In genomic region chr5:21413322-21413721, GRCm38 (mm10) we compare ENCODE assay signal across 28 mouse cellular contexts. TPM values are rescaled to one million over a fixed set of nuclear protein-coding genes. Genes with fewer than 3 reads are reported as not detected.
DNase-seq lines count a peak whose midpoint lies in the region; ATAC-seq and TF ChIP-seq lines count a peak whose summit lies in the region.
"Had no signal": no experiment of that assay in that cellular context is flagged by ENCODE, and none has a peak within 500 bp of the region (broad histone marks: within the 10 kb centered on the region; RNA-seq: fewer than 3 reads in every experiment).

No protein-coding gene starts in this region.

- no peak overlapping the region for H3K4me2 ChIP-seq in CH12.LX (ENCODE audit: insufficient read depth, low read depth, poor library complexity, severe bottlenecking)
- no peak overlapping the region for H3K4me2 ChIP-seq in intestine, embryonic 15.5 days (replicated peaks)
- H3K4me2 ChIP-seq: embryonic facial prominence, embryonic 13.5 days; embryonic facial prominence, embryonic 15.5 days; forebrain, embryonic 12.5 days had no signal

- dilution Hi-C loops in CH12.LX (cut with MboI; ENCODE audit: extremely low pct_ligation_motif_present, extremely low pct_unique_long_range_greater_than_20kb, low sequenced_read_pairs), result no loop called here

- ATAC-seq in intestine, embryonic 15.5 days, result no peak
- ATAC-seq: activated CD4-positive, CD25-positive, alpha-beta regulatory T cell, adult 4 months; CD4-positive, CD25-positive, alpha-beta regulatory T cell, adult 4 months; forebrain, embryonic 14.5 days; forebrain, embryonic 16.5 days; Patski had no signal

- DNase-seq in 416B (ENCODE audit: low read depth) (peak; percentile 68), CH12.LX (ENCODE audit: extremely low read depth) (no peak)
- no peak for DNase-seq in kidney, adult 2 months
- DNase-seq in cerebellum, postnatal 10 days, result no peak
- DNase-seq: adrenal gland, adult 8-10 months; adrenal gland, postnatal 25 days; B cell, adult 2 months; cerebellum, adult 11-12 months; cerebellum, adult 2 months; cerebellum, adult 9-10 months; cerebellum, postnatal 14 days; cerebellum, postnatal 36 days; embryo, embryonic 11 days had no signal

- H3K4me1 ChIP-seq in CH12.LX (ENCODE audit: control insufficient read depth in 1 of 2, insufficient read depth in 2 of 2), result peaks cover 25 to 42% of the 10 kb centered on the region in 2 experiments
- peaks cover 8% of the 10 kb centered on the region for H3K4me1 ChIP-seq in bone marrow, adult 2 months (ENCODE audit: control insufficient read depth, insufficient read depth, low read length)
- no peaks in the 10 kb centered on the region for H3K4me1 ChIP-seq in kidney, adult 2 months (ENCODE audit: control insufficient read depth, insufficient read depth, low read length)
- no peaks in the 10 kb centered on the region for H3K4me1 ChIP-seq in intestine, embryonic 15.5 days (replicated peaks)
- H3K4me1 ChIP-seq: embryonic facial prominence, embryonic 13.5 days; embryonic facial prominence, embryonic 15.5 days; forebrain, embryonic 10.5 days; forebrain, embryonic 12.5 days had no signal

- H3K79me2 ChIP-seq in CH12.LX (replicated peaks; ENCODE audit: control insufficient read depth, extremely low read depth, insufficient read depth, poor library complexity, severe bottlenecking), result no peaks in the 10 kb centered on the region

- peak overlapping the region; percentile 91 for H3K27ac ChIP-seq in CH12.LX (ENCODE audit: insufficient read depth, low read depth)
- H3K27ac ChIP-seq in bone marrow, adult 2 months (ENCODE audit: control insufficient read depth, insufficient read depth, low read depth, low read length, poor library complexity), result peak overlapping the region; percentile 17; the same call in 1 of the 2 replicates
- no peak overlapping the region for H3K27ac ChIP-seq in kidney, adult 2 months (ENCODE audit: insufficient read depth, low read depth, low read length)
- H3K27ac ChIP-seq in intestine, embryonic 15.5 days, result no peak overlapping the region
- H3K27ac ChIP-seq: embryonic facial prominence, embryonic 13.5 days; embryonic facial prominence, embryonic 15.5 days; forebrain, embryonic 10.5 days; forebrain, embryonic 12.5 days had no signal

- TF ChIP-seq POLR2A in CH12.LX (IDR thresholded peaks at IDR 0.05; ENCODE audit: low read depth, low read length), result no peak
- TF ChIP-seq POLR2A in bone marrow, adult 2 months (IDR thresholded peaks at IDR 0.05; ENCODE audit: borderline replicate concordance, control insufficient read depth, low read depth, low read length), result no peak
- TF ChIP-seq POLR2A in kidney, adult 2 months (IDR thresholded peaks at IDR 0.05; ENCODE audit: low read depth, low read length), result no peak

- no peak for TF ChIP-seq EP300 in CH12.LX (IDR thresholded peaks at IDR 0.05; ENCODE audit: low read length)

- 68% methylated on average over 3 of the region's 3 CpGs for WGBS in bone marrow, adult 2 months
- WGBS in kidney, adult 2 months, result 93% methylated on average over 3 of the region's 3 CpGs
- WGBS in intestine, embryonic 15.5 days, result 95% methylated on average over 3 of the region's 3 CpGs

- TF ChIP-seq RAD21 in CH12.LX (IDR thresholded peaks at IDR 0.05; ENCODE audit: low read depth, low read length), result no peak

- in situ Hi-C loops in CH12.LX (cut with MboI; ENCODE audit: low pct_ligation_motif_present, low pct_unique_long_range_greater_than_20kb, low sequenced_read_pairs), result loop anchor here (25.0 kb wide), 1 partner anchor 376 kb away; no protein-coding TSS in a partner anchor

- no peak for TF ChIP-seq CTCF in CH12.LX (conservative IDR thresholded peaks at IDR 0.05 in 1 of 2, IDR thresholded peaks at IDR 0.05 in 1 of 2; ENCODE audit: low read depth in 2 of 2, low read length in 2 of 2)
- TF ChIP-seq CTCF in bone marrow, adult 2 months (IDR thresholded peaks at IDR 0.05; ENCODE audit: control insufficient read depth, insufficient read depth, low read length), result no peak
- no peak for TF ChIP-seq CTCF in kidney, adult 2 months (conservative IDR thresholded peaks at IDR 0.05; ENCODE audit: insufficient read depth, insufficient read length, low read depth, low read length)

- H3K27me3 ChIP-seq in CH12.LX (replicated peaks), result no peaks in the 10 kb centered on the region
- H3K27me3 ChIP-seq in kidney, adult 2 months (replicated peaks; ENCODE audit: control insufficient read depth, insufficient read depth, low read length), result no peaks in the 10 kb centered on the region
- H3K27me3 ChIP-seq in intestine, embryonic 15.5 days (replicated peaks), result no peaks in the 10 kb centered on the region
- H3K27me3 ChIP-seq: embryonic facial prominence, embryonic 13.5 days; embryonic facial prominence, embryonic 15.5 days; forebrain, embryonic 12.5 days had no signal

- no peak overlapping the region for H3K9ac ChIP-seq in CH12.LX (ENCODE audit: insufficient read depth, low read depth)
- H3K9ac ChIP-seq in intestine, embryonic 15.5 days, result no peak overlapping the region
- H3K9ac ChIP-seq: embryonic facial prominence, embryonic 13.5 days; embryonic facial prominence, embryonic 15.5 days; forebrain, embryonic 12.5 days had no signal

- H3K36me3 ChIP-seq in CH12.LX (replicated peaks in 1 of 2; ENCODE audit: control insufficient read depth in 1 of 2, insufficient read depth in 1 of 2, low read length in 1 of 2), result no peaks in the 10 kb centered on the region
- no peaks in the 10 kb centered on the region for H3K36me3 ChIP-seq in kidney, adult 2 months (ENCODE audit: control insufficient read depth, insufficient read depth, low read length)
- no peaks in the 10 kb centered on the region for H3K36me3 ChIP-seq in intestine, embryonic 15.5 days
- H3K36me3 ChIP-seq: embryonic facial prominence, embryonic 13.5 days; embryonic facial prominence, embryonic 15.5 days; forebrain, embryonic 10.5 days; forebrain, embryonic 12.5 days had no signal

- no peak overlapping the region for H3K4me3 ChIP-seq in CH12.LX (replicated peaks in 1 of 3; ENCODE audit: low read depth in 2 of 3, low read length in 2 of 3, poor library complexity in 1 of 3)
- no peak overlapping the region for H3K4me3 ChIP-seq in bone marrow, adult 2 months (replicated peaks; ENCODE audit: control insufficient read depth, low read depth, low read length)
- H3K4me3 ChIP-seq in kidney, adult 2 months (ENCODE audit: insufficient read depth, low read depth, low read length), result no peak overlapping the region
- H3K4me3 ChIP-seq in intestine, embryonic 15.5 days (replicated peaks), result no peak overlapping the region
- H3K4me3 ChIP-seq: embryonic facial prominence, embryonic 13.5 days; embryonic facial prominence, embryonic 15.5 days; erythroblast, embryonic 14.5 days; forebrain, embryonic 10.5 days; forebrain, embryonic 12.5 days had no signal

- H3K9me3 ChIP-seq in CH12.LX (replicated peaks; ENCODE audit: low read length), result no peaks in the 10 kb centered on the region
- H3K9me3 ChIP-seq in intestine, embryonic 15.5 days, result no peaks in the 10 kb centered on the region
- H3K9me3 ChIP-seq: embryonic facial prominence, embryonic 13.5 days; embryonic facial prominence, embryonic 15.5 days; forebrain, embryonic 10.5 days; forebrain, embryonic 12.5 days had no signal

TF ChIP-seq in CH12.LX, 34 proteins besides CTCF, POLR2A, EP300 and RAD21:
- TF ChIP-seq JUND (conservative IDR thresholded peaks at IDR 0.05; ENCODE audit: low read depth, low read length) (no peak), MYC (IDR thresholded peaks at IDR 0.05; ENCODE audit: low read depth, low read length) (no peak)

RNA-seq across cellular contexts. Expression of gene Ccdc146, which starts 11.2 kb away (rescaled TPM):
- total RNA-seq in CH12.LX (2012; rRNA removed), result not detected in 2 replicates
- total RNA-seq in CH12.LX (2014; rRNA removed), result 0.17 and 0.27 TPM in 2 replicates
- polyA plus RNA-seq in CH12.LX (2012; ENCODE audit: insufficient read length, low read depth), result 0.21 and 0.57 TPM in 2 replicates
- not detected in 2 replicates for polyA plus RNA-seq in bone marrow, adult 2 months (2011; ENCODE audit: insufficient read depth, insufficient read length, low replicate concordance, missing spikeins)
- polyA plus RNA-seq in kidney, adult 2 months (2012; rRNA removed), result not detected in 2 replicates
- 0.24 TPM in 2 replicates for polyA plus RNA-seq in intestine, embryonic 15.5 days (2015; fragmentation: Nextera tagmentation; extraction: Ambion mirVana)
- total RNA-seq: adrenal gland, adult 18-20 months; common myeloid progenitor, adult 5-6 weeks; ES-E14 had no signal
- polyA plus RNA-seq: embryonic facial prominence, embryonic 13.5 days; erythroblast, embryonic 14.5 days; forebrain, embryonic 10.5 days had no signal

RNA-seq across cellular contexts. Expression of gene Fam185a, which starts 11.4 kb away (rescaled TPM):
- total RNA-seq in CH12.LX (2012; rRNA removed) (16.0 and 16.1 TPM in 2 replicates), CH12.LX (2014; rRNA removed) (30.6 and 32.1 TPM in 2 replicates)
- polyA plus RNA-seq in CH12.LX (2012; ENCODE audit: insufficient read length, low read depth), result 12.5 and 13.4 TPM in 2 replicates
- polyA plus RNA-seq in bone marrow, adult 2 months (2011; ENCODE audit: insufficient read depth, insufficient read length, low replicate concordance, missing spikeins), result 1.2 and 4.6 TPM in 2 replicates
- polyA plus RNA-seq in kidney, adult 2 months (2012; rRNA removed), result 1.9 and 2.6 TPM in 2 replicates
- polyA plus RNA-seq in intestine, embryonic 15.5 days (2015; fragmentation: Nextera tagmentation; extraction: Ambion mirVana), result 9.7 and 10.4 TPM in 2 replicates
- polyA plus RNA-seq: erythroblast, embryonic 14.5 days had no signal

RNA-seq across cellular contexts. Expression of gene Fgl2, which starts 40.9 kb away (rescaled TPM):
- total RNA-seq in CH12.LX (2012; rRNA removed) (7.9 and 10.4 TPM in 2 replicates), CH12.LX (2014; rRNA removed) (0.59 and 0.61 TPM in 2 replicates)
- polyA plus RNA-seq in CH12.LX (2012; ENCODE audit: insufficient read length, low read depth), result 0.41 and 0.48 TPM in 2 replicates
- polyA plus RNA-seq in bone marrow, adult 2 months (2011; ENCODE audit: insufficient read depth, insufficient read length, low replicate concordance, missing spikeins), result 1.7 and 5.3 TPM in 2 replicates
- 2.9 and 3.2 TPM in 2 replicates for polyA plus RNA-seq in kidney, adult 2 months (2012; rRNA removed)
- polyA plus RNA-seq in intestine, embryonic 15.5 days (2015; fragmentation: Nextera tagmentation; extraction: Ambion mirVana), result 8.6 and 11.0 TPM in 2 replicates
- polyA plus RNA-seq: erythroblast, embryonic 14.5 days; Patski had no signal

Comparison
In these comparisons a context has a peak if more than half of its experiments do, and no peak if none do; other contexts are left out.
1. H3K27ac ChIP-seq: peak in CH12.LX (single experiment) and bone marrow, adult 2 months (single experiment); none in kidney, adult 2 months (single experiment) and intestine, embryonic 15.5 days (single experiment).